Mouse (Mus musculus) C2C12 (cell line): ENCODE measurements at regions not wholly inside any gene's neighbourhood (a gene's known extent, or its start where the extent isn't known, plus 50 kb on each side); places are given as distances from the start of the nearest gene placed in this dataset.

Experiments used
- CTCF ChIP-seq: IDR thresholded peaks from one replicate; pipeline ENCODE4 v1.5.1; 2011; ENCODE audit not compliant: control insufficient read depth, insufficient read depth, insufficient read length
- FOSL1 ChIP-seq: IDR thresholded peaks from one replicate; pipeline ENCODE4 v1.8.0; 2011; ENCODE audit warnings: mild to moderate bottlenecking, low read length; ENCODE audit not compliant: poor library complexity, insufficient read depth, severe bottlenecking
- MAX ChIP-seq: IDR thresholded peaks from one replicate; pipeline ENCODE4 v1.6.1; 2011; ENCODE audit warnings: mild to moderate bottlenecking, control low read depth
- MYOD1 ChIP-seq: IDR thresholded peaks from one replicate; pipeline ENCODE4 v1.6.1; 2011; ENCODE audit warnings: low read depth; ENCODE audit not compliant: control insufficient read depth, insufficient read length

DNA sequence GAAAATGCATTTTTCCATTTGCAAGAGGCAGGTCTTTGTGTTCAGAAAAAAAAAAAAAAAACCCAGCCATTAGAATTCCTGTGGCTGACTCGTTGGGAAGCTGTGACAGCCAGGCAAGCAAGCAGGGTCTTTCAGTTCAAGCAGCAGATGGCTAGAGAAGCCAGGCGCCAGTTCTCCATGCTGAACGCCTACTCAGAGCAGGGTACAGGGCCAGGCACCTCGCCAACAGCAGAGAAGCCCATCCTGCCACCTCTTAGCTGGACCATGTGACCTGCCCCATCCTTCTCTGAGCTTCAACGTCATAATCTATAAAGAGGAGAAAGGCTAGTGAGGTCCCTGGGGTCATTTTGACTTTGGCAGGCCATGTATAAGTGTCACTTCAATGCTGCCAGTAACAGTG is 61.8 kb upstream of the Cplx2 start:
- TF ChIP-seq CTCF = no peak
- no peak for TF ChIP-seq MYOD1
- TF ChIP-seq FOSL1 = no peak
- TF ChIP-seq MAX = no peak
